Mouse (Mus musculus) C2C12 (cell line): Measurements from ENCODE around the gene Unc13d. TPM values are rescaled to one million over a fixed set of nuclear protein-coding genes. Genes with fewer than 3 reads are reported as not detected.

Source experiments
- H3K27me3 ChIP-seq: one replicate; pipeline ENCODE4 v1.6.1; 2011; ENCODE audit not compliant: control insufficient read depth, insufficient read depth, insufficient read length
- H3K36me3 ChIP-seq: one replicate; pipeline ENCODE4 v1.6.1; 2011; ENCODE audit not compliant: control insufficient read depth, insufficient read depth
- H3K4me3 ChIP-seq: one replicate; pipeline ENCODE4 v1.5.1; 2011; ENCODE audit warnings: mild to moderate bottlenecking, control low read depth; ENCODE audit not compliant: poor library complexity, insufficient read depth, severe bottlenecking
- H3K79me2 ChIP-seq: one replicate; pipeline ENCODE4 v1.6.1; 2011; ENCODE audit not compliant: control insufficient read depth, insufficient read depth
- H3K79me3 ChIP-seq: one replicate; pipeline ENCODE4 v1.6.1; 2011; ENCODE audit warnings: low read depth, control low read depth
- H3ac ChIP-seq: one replicate; pipeline ENCODE3; 2011; ENCODE audit warnings: low read depth; ENCODE audit not compliant: control insufficient read depth, insufficient read length
- CEBPB ChIP-seq: IDR thresholded peaks from one replicate; pipeline ENCODE4 v1.6.1; 2011; ENCODE audit warnings: low read depth, mild to moderate bottlenecking, control low read depth, moderate library complexity
- CTCF ChIP-seq: IDR thresholded peaks from one replicate; pipeline ENCODE4 v1.5.1; 2011; ENCODE audit not compliant: control insufficient read depth, insufficient read depth, insufficient read length
- FOSL1 ChIP-seq: IDR thresholded peaks from one replicate; pipeline ENCODE4 v1.8.0; 2011; ENCODE audit warnings: mild to moderate bottlenecking, low read length; ENCODE audit not compliant: poor library complexity, insufficient read depth, severe bottlenecking
- MAX ChIP-seq: IDR thresholded peaks from one replicate; pipeline ENCODE4 v1.6.1; 2011; ENCODE audit warnings: mild to moderate bottlenecking, control low read depth
- MYOD1 ChIP-seq: IDR thresholded peaks from one replicate; pipeline ENCODE4 v1.6.1; 2011; ENCODE audit warnings: low read depth; ENCODE audit not compliant: control insufficient read depth, insufficient read length
- MYOG ChIP-seq: IDR thresholded peaks from one replicate; pipeline ENCODE4 v1.6.1; 2011; ENCODE audit not compliant: control insufficient read depth, insufficient read length; ENCODE audit errors: extremely low read depth
- USF1 ChIP-seq: IDR thresholded peaks from one replicate; pipeline ENCODE4 v1.6.1; 2011; ENCODE audit warnings: low read depth, mild to moderate bottlenecking, control low read depth, moderate library complexity
- polyA plus RNA-seq: library from polyadenylated mRNA; unstranded; fragments of >200 nt; fragmentation: generic; extraction: Trizol; gene quantifications from one replicate; pipeline ENCODE4 v1.2.1, GENCODE M21; 2012; ENCODE audit warnings: missing spikeins

The Unc13d gene
- polyA plus RNA-seq, 1 experiment, result 0.43 TPM

DNA sequence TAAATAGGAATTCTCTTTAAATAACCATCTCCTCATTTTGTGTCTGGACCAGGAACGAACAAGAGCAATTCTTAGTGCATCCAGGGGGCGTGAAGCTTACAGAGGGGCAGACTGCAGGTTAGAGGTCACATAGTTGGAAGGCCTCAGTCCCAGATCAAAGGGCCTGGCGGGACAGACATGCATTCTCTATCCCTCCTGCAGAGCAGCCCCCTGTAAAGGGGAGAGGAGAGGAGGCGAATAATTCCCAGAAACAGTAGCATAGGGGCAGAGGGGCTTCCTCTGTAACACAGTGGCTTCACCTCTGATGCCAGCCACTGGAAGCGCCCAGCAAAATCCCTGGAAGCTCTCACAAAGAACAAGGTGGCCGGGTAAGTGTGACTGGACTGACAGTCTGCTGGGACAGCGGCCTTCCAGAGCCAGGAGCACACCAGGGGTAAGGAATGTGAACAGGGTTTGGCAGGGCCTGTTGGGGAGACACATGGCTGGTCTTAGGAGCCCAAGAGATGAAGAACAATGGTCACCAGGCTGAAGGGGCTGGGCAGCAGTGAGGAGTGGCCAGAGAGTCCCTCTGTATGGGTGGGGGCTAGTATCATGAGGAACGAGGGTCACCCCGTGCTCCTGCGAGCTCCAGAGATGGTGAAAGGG lies 1.0 kb upstream of the Unc13d start:
- H3K79me3 ChIP-seq, result no peaks in the 10 kb centered on the region
- H3K27me3 ChIP-seq, result no peaks in the 10 kb centered on the region
- H3K4me3 ChIP-seq, result no peak overlapping the region
- no peaks in the 10 kb centered on the region for H3K79me2 ChIP-seq
- peaks cover 44% of the 10 kb centered on the region for H3K36me3 ChIP-seq
- TF ChIP-seq FOSL1 (no peak), MAX (no peak), CEBPB (no peak), MYOD1 (no peak), USF1 (no peak), MYOG (no peak), CTCF (no peak)
- H3ac ChIP-seq, result no peak overlapping the region

DNA sequence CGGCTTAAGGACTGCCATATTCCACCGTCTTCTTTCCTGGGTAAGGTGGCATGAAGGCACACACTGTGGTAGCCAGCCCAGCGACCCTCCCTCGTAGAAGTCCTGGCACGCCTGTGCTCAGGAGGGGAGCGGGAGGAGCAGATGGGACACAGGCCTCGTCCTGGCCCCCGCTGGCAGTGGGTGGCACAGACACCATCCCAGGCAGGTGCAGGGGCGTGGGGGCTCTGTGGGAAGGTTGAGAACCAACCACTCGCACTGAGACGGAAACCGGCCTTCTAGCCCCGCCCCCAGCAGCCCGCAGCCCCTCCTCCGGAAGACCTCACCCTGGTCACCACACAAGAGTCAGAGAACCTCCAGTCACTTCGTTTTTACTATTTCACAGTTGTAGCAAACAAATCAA lies 460 bp upstream of the Unc13d start:
- H3K4me3 ChIP-seq, result no peak overlapping the region
- no peaks in the 10 kb centered on the region for H3K79me3 ChIP-seq
- no peaks in the 10 kb centered on the region for H3K79me2 ChIP-seq
- no peaks in the 10 kb centered on the region for H3K27me3 ChIP-seq
- no peak overlapping the region for H3ac ChIP-seq
- TF ChIP-seq MYOD1 (no peak), CEBPB (no peak), FOSL1 (no peak), USF1 (no peak), CTCF (no peak), MAX (no peak), MYOG (no peak)
- H3K36me3 ChIP-seq, result peaks cover 38% of the 10 kb centered on the region

DNA sequence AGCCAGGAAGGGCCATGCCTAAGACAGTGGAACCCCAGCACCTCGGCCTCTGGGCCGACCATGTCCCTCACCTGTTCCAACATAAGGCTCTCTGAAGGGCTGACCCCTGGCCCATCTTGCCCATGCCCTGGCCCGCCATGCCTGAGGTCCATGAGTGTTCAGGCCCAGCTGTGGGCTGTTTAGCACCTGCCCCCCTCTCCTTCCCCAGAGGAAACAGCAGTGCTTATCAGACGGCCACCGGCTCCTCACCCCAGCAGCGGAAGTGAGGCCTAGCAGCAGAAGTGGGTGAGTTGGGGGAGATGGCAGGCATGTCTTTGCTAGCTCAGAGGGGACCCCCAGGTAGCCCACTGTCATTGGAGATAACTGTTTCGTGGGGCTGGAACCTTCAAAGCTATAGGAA lies 925 bp downstream of the Unc13d start:
- no peak overlapping the region for H3ac ChIP-seq
- TF ChIP-seq USF1 (no peak), MAX (no peak), CEBPB (no peak), CTCF (no peak)
- no peak overlapping the region for H3K4me3 ChIP-seq

DNA sequence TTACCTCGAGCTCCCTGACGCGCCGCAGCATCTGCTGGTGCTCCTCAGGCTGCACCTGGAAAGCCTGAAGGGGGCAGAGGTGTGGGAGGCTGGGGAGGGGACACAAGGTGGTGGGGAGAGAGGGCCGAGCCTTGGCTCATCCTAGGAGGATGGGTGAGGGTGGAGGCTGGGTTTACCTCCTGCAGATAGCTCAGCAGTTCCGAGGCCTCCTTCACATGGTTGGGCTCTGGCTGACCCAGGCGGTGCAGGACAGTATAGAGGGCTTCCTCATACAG lies 1.6 kb downstream of the Unc13d start:
- TF ChIP-seq FOSL1 (no peak), USF1 (no peak), CTCF (no peak), MYOD1 (no peak), CEBPB (no peak), MYOG (no peak), MAX (no peak)
- H3K4me3 ChIP-seq, result no peak overlapping the region

More for the DNA sequence above, 925 bp downstream of the Unc13d start:
- Histone ChIP-seq H3K79me3 (no peaks in the 10 kb centered on the region), H3K79me2 (no peaks in the 10 kb centered on the region), H3K36me3 (peaks cover 30% of the 10 kb centered on the region), H3K27me3 (no peaks in the 10 kb centered on the region)

DNA sequence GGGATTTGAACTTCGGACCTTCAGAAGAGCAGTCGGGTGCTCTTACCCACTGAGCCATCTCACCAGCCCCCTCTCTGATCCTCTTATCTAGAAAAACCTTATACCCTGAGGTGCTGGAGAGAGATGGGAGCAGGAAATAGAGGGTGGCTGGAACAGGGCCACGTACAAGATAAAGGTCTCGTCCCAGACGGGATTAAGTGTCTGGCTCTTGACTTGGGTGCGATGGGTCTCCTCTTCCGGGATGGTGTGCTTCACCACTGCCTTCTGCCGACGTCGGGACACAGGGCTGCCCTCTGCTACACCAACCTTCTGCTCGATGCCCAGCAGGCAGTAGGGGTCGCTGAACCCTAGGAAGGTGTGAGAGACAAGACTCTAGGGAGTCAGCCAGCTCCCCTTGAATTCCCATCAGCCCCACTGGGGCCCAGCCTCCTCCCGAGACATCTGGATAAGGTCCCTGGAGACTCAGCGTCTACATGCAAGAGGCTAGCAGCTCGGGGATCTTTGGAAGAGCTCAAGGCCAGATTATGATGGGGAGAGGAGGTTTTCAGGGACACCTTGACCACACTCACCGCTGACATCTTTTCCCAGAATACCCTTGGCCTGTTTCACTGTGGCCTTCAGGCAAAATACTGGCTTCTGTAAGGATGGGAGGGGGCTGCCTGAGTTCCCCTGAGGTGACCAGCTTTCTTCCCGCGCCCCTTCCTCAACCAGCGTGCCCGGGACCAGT lies 2.1 kb downstream of the Unc13d start:
- Histone ChIP-seq H3ac (no peak overlapping the region), H3K4me3 (no peak overlapping the region)

More for the DNA sequence above, 1.6 kb downstream of the Unc13d start:
- H3ac ChIP-seq, result no peak overlapping the region
- H3K79me2 ChIP-seq, result no peaks in the 10 kb centered on the region
- H3K79me3 ChIP-seq, result no peaks in the 10 kb centered on the region
- no peaks in the 10 kb centered on the region for H3K27me3 ChIP-seq
- H3K36me3 ChIP-seq, result peaks cover 24% of the 10 kb centered on the region

More for the DNA sequence above, 2.1 kb downstream of the Unc13d start:
- H3K36me3 ChIP-seq, result peaks cover 19% of the 10 kb centered on the region
- no peaks in the 10 kb centered on the region for H3K79me3 ChIP-seq
- no peaks in the 10 kb centered on the region for H3K27me3 ChIP-seq
- TF ChIP-seq USF1 (no peak), CTCF (no peak), MAX (no peak), MYOD1 (no peak), FOSL1 (no peak), MYOG (no peak), CEBPB (no peak)
- no peaks in the 10 kb centered on the region for H3K79me2 ChIP-seq
